Mouse (Mus musculus) heart, adult 2 months (tissue): ENCODE measurements at regions not wholly inside any gene's neighbourhood (a gene's known extent, or its start where the extent isn't known, plus 50 kb on each side); places are given as distances from the start of the nearest gene placed in this dataset.

ENCODE experiments used
- CTCF ChIP-seq: fragments of 200-600 bp; IDR thresholded peaks from 2 replicates; pipeline ENCODE4 v1.8.1; 2022; ENCODE audit warnings: antibody characterized with exemption, mild to moderate bottlenecking, moderate library complexity
- EP300 ChIP-seq: fragments of 200-500 bp; IDR thresholded peaks from 2 replicates; pipeline ENCODE4 v1.6.1; 2011; ENCODE audit warnings: low read depth, low read length, control low read depth; ENCODE audit not compliant: insufficient read depth
- POLR2A ChIP-seq: fragments of 200-500 bp; IDR thresholded peaks from 2 replicates; pipeline ENCODE4 v1.6.1; 2011; ENCODE audit warnings: mild to moderate bottlenecking, low read depth, low read length, control low read depth; ENCODE audit not compliant: insufficient read depth

DNA sequence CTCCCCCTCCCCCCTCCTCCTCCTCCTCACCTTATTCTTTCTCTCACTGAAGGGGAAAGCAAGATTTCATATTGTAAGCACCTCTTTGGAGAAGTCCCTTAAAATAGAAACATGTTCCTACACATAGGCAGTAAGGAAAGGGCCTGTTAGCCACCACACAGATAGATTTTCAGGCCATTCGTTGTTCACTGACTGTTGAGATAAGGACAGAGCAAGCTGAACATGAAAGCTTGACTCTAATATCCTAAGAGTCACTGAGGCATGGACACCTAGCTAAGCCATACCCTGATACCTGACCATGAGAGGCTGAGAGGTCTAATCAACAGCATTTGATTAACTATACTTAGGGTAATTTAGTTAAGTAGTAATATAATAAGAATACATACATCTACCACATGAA lies 609.7 kb downstream of the Kcnj2 start:
- TF ChIP-seq CTCF (no peak), EP300 (no peak), POLR2A (no peak)
